ENCODE assay signal across 21 mouse cellular contexts in genomic region chr17:49607351-49608027, GRCm38 (mm10). TPM values are rescaled to one million over a fixed set of nuclear protein-coding genes. Genes with fewer than 3 reads are reported as not detected.
DNase-seq lines count a peak whose midpoint lies in the region; ATAC-seq and TF ChIP-seq lines count a peak whose summit lies in the region.
"Had no signal": no experiment of that assay in that cellular context is flagged by ENCODE, and none has a peak within 500 bp of the region (broad histone marks: within the 10 kb centered on the region; RNA-seq: fewer than 3 reads in every experiment).

No protein-coding gene starts in this region.

- H3K4me2 ChIP-seq in midbrain, embryonic 13.5 days (replicated peaks), result peak overlapping the region; percentile 14; the same call in 1 of the 2 replicates
- H3K4me2 ChIP-seq in midbrain, embryonic 15.5 days, result no peak overlapping the region
- H3K4me2 ChIP-seq in hindbrain, embryonic 13.5 days, result no peak overlapping the region
- no peak overlapping the region for H3K4me2 ChIP-seq in neural tube, embryonic 14.5 days (ENCODE audit: low read depth, low read length)
- H3K4me2 ChIP-seq: heart, embryonic 15.5 days had no signal

- H3K9me3 ChIP-seq in midbrain, embryonic 13.5 days, result no peaks in the 10 kb centered on the region
- H3K9me3 ChIP-seq in midbrain, embryonic 15.5 days, result no peaks in the 10 kb centered on the region
- peaks cover 6% of the 10 kb centered on the region; the same call in 1 of the 2 replicates for H3K9me3 ChIP-seq in hindbrain, embryonic 13.5 days
- H3K9me3 ChIP-seq in neural tube, embryonic 14.5 days (ENCODE audit: control insufficient read depth, low read length), result no peaks in the 10 kb centered on the region
- H3K9me3 ChIP-seq: heart, embryonic 15.5 days had no signal

- no peak overlapping the region for H3K9ac ChIP-seq in midbrain, embryonic 13.5 days (replicated peaks)
- no peak overlapping the region for H3K9ac ChIP-seq in midbrain, embryonic 15.5 days
- H3K9ac ChIP-seq in hindbrain, embryonic 13.5 days, result no peak overlapping the region
- no peak overlapping the region for H3K9ac ChIP-seq in neural tube, embryonic 14.5 days (replicated peaks; ENCODE audit: low read depth, low read length)
- H3K9ac ChIP-seq: heart, embryonic 15.5 days had no signal

- DNase-seq in R1 (ENCODE audit: low read depth, low spot score), result peak; percentile 47
- DNase-seq in lung, postnatal 10 days, result no peak
- DNase-seq in layer of hippocampus, adult 2 months (ENCODE audit: low spot score in 2 of 2), result no peak
- DNase-seq: adrenal gland, postnatal 25 days; cerebellum, adult 18-20 months; cerebellum, postnatal 25 days; embryo, embryonic 11 days; gastrocnemius, postnatal 36 days; heart, postnatal 4 days; kidney, adult 11 months; liver; thymus, postnatal 14 days had no signal

- no peaks in the 10 kb centered on the region; the same call in none of the 2 replicates for H3K27me3 ChIP-seq in midbrain, embryonic 13.5 days
- no peaks in the 10 kb centered on the region for H3K27me3 ChIP-seq in midbrain, embryonic 15.5 days (replicated peaks)
- H3K27me3 ChIP-seq in hindbrain, embryonic 13.5 days, result no peaks in the 10 kb centered on the region
- no peaks in the 10 kb centered on the region for H3K27me3 ChIP-seq in neural tube, embryonic 14.5 days (ENCODE audit: control insufficient read depth, insufficient read depth, low read length)
- H3K27me3 ChIP-seq: heart, embryonic 15.5 days had no signal

- WGBS in midbrain, embryonic 13.5 days, result 20% methylated on average over 7 of the region's 7 CpGs
- WGBS in midbrain, embryonic 15.5 days, result 21% methylated on average over 7 of the region's 7 CpGs
- 21% methylated on average over 7 of the region's 7 CpGs for WGBS in hindbrain, embryonic 13.5 days
- 16% methylated on average over 7 of the region's 7 CpGs for WGBS in neural tube, embryonic 14.5 days

- ATAC-seq in midbrain, embryonic 13.5 days, result no peak
- ATAC-seq in midbrain, embryonic 15.5 days (replicated peaks), result no peak
- peak; percentile 59; the same call in 1 of the 2 replicates for ATAC-seq in hindbrain, embryonic 13.5 days (ENCODE audit: low FRiP score)
- peak; percentile 77; the same call in 1 of the 2 replicates for ATAC-seq in neural tube, embryonic 14.5 days (ENCODE audit: low read depth)
- ATAC-seq: lung, postnatal 0 days had no signal

- H3K4me3 ChIP-seq in midbrain, embryonic 13.5 days (replicated peaks), result no peak overlapping the region
- no peak overlapping the region for H3K4me3 ChIP-seq in midbrain, embryonic 15.5 days
- H3K4me3 ChIP-seq in hindbrain, embryonic 13.5 days, result no peak overlapping the region
- no peak overlapping the region for H3K4me3 ChIP-seq in neural tube, embryonic 14.5 days (ENCODE audit: low read depth, low read length)
- no peak overlapping the region for H3K4me3 ChIP-seq in layer of hippocampus, adult 2 months
- H3K4me3 ChIP-seq: heart, embryonic 15.5 days; myocyte had no signal

- H3K27ac ChIP-seq in midbrain, embryonic 13.5 days, result no peak overlapping the region
- no peak overlapping the region for H3K27ac ChIP-seq in midbrain, embryonic 15.5 days
- no peak overlapping the region for H3K27ac ChIP-seq in hindbrain, embryonic 13.5 days
- H3K27ac ChIP-seq in neural tube, embryonic 14.5 days (ENCODE audit: low read depth, low read length), result no peak overlapping the region
- no peak overlapping the region for H3K27ac ChIP-seq in layer of hippocampus, adult 2 months
- H3K27ac ChIP-seq: heart, embryonic 15.5 days; kidney, postnatal 0 days had no signal

- no peaks in the 10 kb centered on the region for H3K36me3 ChIP-seq in midbrain, embryonic 13.5 days
- H3K36me3 ChIP-seq in midbrain, embryonic 15.5 days (replicated peaks), result no peaks in the 10 kb centered on the region
- H3K36me3 ChIP-seq in hindbrain, embryonic 13.5 days, result no peaks in the 10 kb centered on the region
- H3K36me3 ChIP-seq in neural tube, embryonic 14.5 days (ENCODE audit: control insufficient read depth, insufficient read depth, low read length), result no peaks in the 10 kb centered on the region
- H3K36me3 ChIP-seq: heart, embryonic 15.5 days had no signal

- no peak for TF ChIP-seq CTCF in layer of hippocampus, adult 2 months (conservative IDR thresholded peaks at IDR 0.05)

- H3K4me1 ChIP-seq in midbrain, embryonic 13.5 days (replicated peaks), result peaks cover 11% of the 10 kb centered on the region; the same call in 1 of the 2 replicates
- H3K4me1 ChIP-seq in midbrain, embryonic 15.5 days, result 0 out of 2 replicates have a peak, but pooled peaks cover 4% of the 10 kb centered on the region
- H3K4me1 ChIP-seq in hindbrain, embryonic 13.5 days (replicated peaks), result 0 out of 2 replicates have a peak, but pooled peaks cover 7% of the 10 kb centered on the region
- no peaks in the 10 kb centered on the region for H3K4me1 ChIP-seq in neural tube, embryonic 14.5 days (ENCODE audit: control insufficient read depth, insufficient read depth, low read length)
- H3K4me1 ChIP-seq: heart, embryonic 15.5 days had no signal

RNA-seq across cellular contexts. Expression of gene Kif6, which starts 7.4 kb away (rescaled TPM):
- polyA plus RNA-seq in midbrain, embryonic 13.5 days (2015; fragmentation: Nextera tagmentation; extraction: Ambion mirVana), result 2.4 and 3.6 TPM in 2 replicates
- polyA plus RNA-seq in midbrain, embryonic 15.5 days (2015; fragmentation: Nextera tagmentation; extraction: Ambion mirVana), result 2.3 and 2.8 TPM in 2 replicates
- 2.9 and 3.2 TPM in 2 replicates for polyA plus RNA-seq in hindbrain, embryonic 13.5 days (2015; fragmentation: Nextera tagmentation; extraction: Ambion mirVana)
- polyA plus RNA-seq in neural tube, embryonic 14.5 days (2014; fragmentation: Nextera tagmentation; extraction: Ambion mirVana), result 3.1 and 3.4 TPM in 2 replicates
- total RNA-seq in layer of hippocampus, adult 2 months (2021), result 1 to 10 TPM; 5.0 to 6.1 TPM
- total RNA-seq: gastrocnemius, postnatal 36 days; megakaryocyte, adult 5-6 weeks had no signal

RNA-seq across cellular contexts. Expression of gene Daam2, which starts 43.3 kb away (rescaled TPM):
- polyA plus RNA-seq in midbrain, embryonic 13.5 days (2015; fragmentation: Nextera tagmentation; extraction: Ambion mirVana), result 1.6 and 1.7 TPM in 2 replicates
- 2.0 and 2.1 TPM in 2 replicates for polyA plus RNA-seq in midbrain, embryonic 15.5 days (2015; fragmentation: Nextera tagmentation; extraction: Ambion mirVana)
- polyA plus RNA-seq in hindbrain, embryonic 13.5 days (2015; fragmentation: Nextera tagmentation; extraction: Ambion mirVana), result 3.7 and 3.9 TPM in 2 replicates
- 6.0 and 6.9 TPM in 2 replicates for polyA plus RNA-seq in neural tube, embryonic 14.5 days (2014; fragmentation: Nextera tagmentation; extraction: Ambion mirVana)
- total RNA-seq in layer of hippocampus, adult 2 months (2021), result 10 to 100 TPM; 61.2 to 66.7 TPM

Comparison
In these comparisons a context has a peak if more than half of its experiments do, and no peak if none do; other contexts are left out.
1. ATAC-seq: peak in hindbrain, embryonic 13.5 days (single experiment) and neural tube, embryonic 14.5 days (single experiment); none in midbrain, embryonic 13.5 days (single experiment) and midbrain, embryonic 15.5 days (single experiment).